Mouse (Mus musculus): Measurements from ENCODE around the gene Lrrc15. TPM values are rescaled to one million over a fixed set of nuclear protein-coding genes. Genes with fewer than 3 reads are reported as not detected.
A peak's percentile ranks its signal among the peaks of the same experiment; 100 is the strongest.

The Lrrc15 gene
- polyA plus RNA-seq, 1 experiment from 2014 or later, result 0.31 TPM

GRCm38 (mm10) chr16:30285701-30286100, 2.6 kb upstream of the Lrrc15 start:
- H3K4me3 ChIP-seq (ENCODE audit: low read depth, low read length), result no peak overlapping the region
- H3K4me1 ChIP-seq (ENCODE audit: control insufficient read depth, insufficient read depth, low read length), result peaks cover 9% of the 10 kb centered on the region; the same call in 1 of the 2 replicates
- H3K4me2 ChIP-seq (ENCODE audit: low read depth, low read length), result no peak overlapping the region
- peaks cover 6% of the 10 kb centered on the region for H3K27me3 ChIP-seq (ENCODE audit: control insufficient read depth, insufficient read depth, low read length)
- H3K9ac ChIP-seq (replicated peaks; ENCODE audit: low read depth, low read length), result no peak overlapping the region
- H3K9me3 ChIP-seq (ENCODE audit: control insufficient read depth, low read length), result no peaks in the 10 kb centered on the region
- 66% methylated on average over 4 of the region's 4 CpGs for WGBS
- no peaks in the 10 kb centered on the region for H3K36me3 ChIP-seq (ENCODE audit: control insufficient read depth, insufficient read depth, low read length)
- H3K27ac ChIP-seq (ENCODE audit: low read depth, low read length), result no peak overlapping the region
- ATAC-seq (ENCODE audit: low read depth), result no peak

GRCm38 (mm10) chr16:30283743-30284337, 784 bp upstream of the Lrrc15 start:
- no peaks in the 10 kb centered on the region for H3K9me3 ChIP-seq (ENCODE audit: control insufficient read depth, low read length)
- no peak overlapping the region for H3K4me3 ChIP-seq (ENCODE audit: low read depth, low read length)
- peaks cover 9% of the 10 kb centered on the region; the same call in 1 of the 2 replicates for H3K4me1 ChIP-seq (ENCODE audit: control insufficient read depth, insufficient read depth, low read length)
- 2% methylated on average over 15 of the region's 15 CpGs for WGBS
- H3K27me3 ChIP-seq (ENCODE audit: control insufficient read depth, insufficient read depth, low read length), result peaks cover 6% of the 10 kb centered on the region
- ATAC-seq (ENCODE audit: low read depth), result peak; percentile 65
- no peak overlapping the region for H3K27ac ChIP-seq (ENCODE audit: low read depth, low read length)
- no peak overlapping the region for H3K9ac ChIP-seq (replicated peaks; ENCODE audit: low read depth, low read length)
- peak overlapping the region; percentile 45 for H3K4me2 ChIP-seq (ENCODE audit: low read depth, low read length)
- H3K36me3 ChIP-seq (ENCODE audit: control insufficient read depth, insufficient read depth, low read length), result no peaks in the 10 kb centered on the region

- WGBS, result 6% methylated on average over 4 of the region's 4 CpGs
Observed at GRCm38 (mm10) chr16:30280676-30281297, 2.3 kb downstream of the Lrrc15 start.

GRCm38 (mm10) chr16:30278406-30278805, 4.7 kb downstream of the Lrrc15 start:
- Histone ChIP-seq H3K4me1 (ENCODE audit: control insufficient read depth, insufficient read depth, low read length) (peaks cover 9% of the 10 kb centered on the region; the same call in 1 of the 2 replicates), H3K36me3 (ENCODE audit: control insufficient read depth, insufficient read depth, low read length) (no peaks in the 10 kb centered on the region), H3K4me2 (ENCODE audit: low read depth, low read length) (no peak overlapping the region), H3K4me3 (ENCODE audit: low read depth, low read length) (no peak overlapping the region), H3K9me3 (ENCODE audit: control insufficient read depth, low read length) (no peaks in the 10 kb centered on the region), H3K27me3 (ENCODE audit: control insufficient read depth, insufficient read depth, low read length) (peaks cover 6% of the 10 kb centered on the region), H3K9ac (replicated peaks; ENCODE audit: low read depth, low read length) (no peak overlapping the region), H3K27ac (ENCODE audit: low read depth, low read length) (no peak overlapping the region)
- no peak for ATAC-seq (ENCODE audit: low read depth)
- WGBS, result 65% methylated on average over 11 of the region's 11 CpGs

More at GRCm38 (mm10) chr16:30280676-30281297, 2.3 kb downstream of the Lrrc15 start:
- H3K27ac ChIP-seq (ENCODE audit: low read depth, low read length), result no peak overlapping the region
- H3K4me2 ChIP-seq (ENCODE audit: low read depth, low read length), result no peak overlapping the region
- H3K9me3 ChIP-seq (ENCODE audit: control insufficient read depth, low read length), result no peaks in the 10 kb centered on the region
- peaks cover 6% of the 10 kb centered on the region for H3K27me3 ChIP-seq (ENCODE audit: control insufficient read depth, insufficient read depth, low read length)
- no peak overlapping the region for H3K4me3 ChIP-seq (ENCODE audit: low read depth, low read length)
- ATAC-seq (ENCODE audit: low read depth), result no peak
- H3K9ac ChIP-seq (replicated peaks; ENCODE audit: low read depth, low read length), result no peak overlapping the region
- no peaks in the 10 kb centered on the region for H3K36me3 ChIP-seq (ENCODE audit: control insufficient read depth, insufficient read depth, low read length)
- peaks cover 12% of the 10 kb centered on the region; the same call in 1 of the 2 replicates for H3K4me1 ChIP-seq (ENCODE audit: control insufficient read depth, insufficient read depth, low read length)

GRCm38 (mm10) chr16:30275558-30276340, 7.3 kb downstream of the Lrrc15 start:
- no peak for ATAC-seq (ENCODE audit: low read depth)
- Histone ChIP-seq H3K4me2 (ENCODE audit: low read depth, low read length) (no peak overlapping the region), H3K27ac (ENCODE audit: low read depth, low read length) (no peak overlapping the region), H3K36me3 (ENCODE audit: control insufficient read depth, insufficient read depth, low read length) (no peaks in the 10 kb centered on the region), H3K9ac (replicated peaks; ENCODE audit: low read depth, low read length) (no peak overlapping the region), H3K4me1 (ENCODE audit: control insufficient read depth, insufficient read depth, low read length) (0 out of 2 replicates have a peak, but pooled peaks cover 3% of the 10 kb centered on the region), H3K4me3 (ENCODE audit: low read depth, low read length) (no peak overlapping the region), H3K27me3 (ENCODE audit: control insufficient read depth, insufficient read depth, low read length) (no peaks in the 10 kb centered on the region), H3K9me3 (ENCODE audit: control insufficient read depth, low read length) (no peaks in the 10 kb centered on the region)
- 75% methylated on average over 15 of the region's 15 CpGs for WGBS

- H3K4me1 ChIP-seq (ENCODE audit: control insufficient read depth, insufficient read depth, low read length), result 0 out of 2 replicates have a peak, but pooled peaks cover under 1% of the 10 kb centered on the region
- no peak overlapping the region for H3K4me3 ChIP-seq (ENCODE audit: low read depth, low read length)
- H3K27me3 ChIP-seq (ENCODE audit: control insufficient read depth, insufficient read depth, low read length), result no peaks in the 10 kb centered on the region
- WGBS, result 94% methylated on average over 8 of the region's 8 CpGs
- ATAC-seq (ENCODE audit: low read depth), result no peak
- H3K9ac ChIP-seq (replicated peaks; ENCODE audit: low read depth, low read length), result no peak overlapping the region
- H3K4me2 ChIP-seq (ENCODE audit: low read depth, low read length), result no peak overlapping the region
- no peaks in the 10 kb centered on the region for H3K9me3 ChIP-seq (ENCODE audit: control insufficient read depth, low read length)
- no peaks in the 10 kb centered on the region for H3K36me3 ChIP-seq (ENCODE audit: control insufficient read depth, insufficient read depth, low read length)
- no peak overlapping the region for H3K27ac ChIP-seq (ENCODE audit: low read depth, low read length)
Observed at GRCm38 (mm10) chr16:30273065-30273464, 10.0 kb downstream of the Lrrc15 start.

GRCm38 (mm10) chr16:30271941-30272595, 11.0 kb downstream of the Lrrc15 start:
- Histone ChIP-seq H3K27ac (ENCODE audit: low read depth, low read length) (no peak overlapping the region), H3K9me3 (ENCODE audit: control insufficient read depth, low read length) (no peaks in the 10 kb centered on the region), H3K4me2 (ENCODE audit: low read depth, low read length) (no peak overlapping the region), H3K36me3 (ENCODE audit: control insufficient read depth, insufficient read depth, low read length) (no peaks in the 10 kb centered on the region), H3K9ac (replicated peaks; ENCODE audit: low read depth, low read length) (no peak overlapping the region), H3K4me1 (ENCODE audit: control insufficient read depth, insufficient read depth, low read length) (no peaks in the 10 kb centered on the region), H3K4me3 (ENCODE audit: low read depth, low read length) (no peak overlapping the region), H3K27me3 (ENCODE audit: control insufficient read depth, insufficient read depth, low read length) (no peaks in the 10 kb centered on the region)
- 62% methylated on average over 6 of the region's 6 CpGs for WGBS
- no peak for ATAC-seq (ENCODE audit: low read depth)

- H3K27ac ChIP-seq (ENCODE audit: low read depth, low read length), result no peak overlapping the region
- H3K27me3 ChIP-seq (ENCODE audit: control insufficient read depth, insufficient read depth, low read length), result no peaks in the 10 kb centered on the region
- no peaks in the 10 kb centered on the region for H3K4me1 ChIP-seq (ENCODE audit: control insufficient read depth, insufficient read depth, low read length)
- no peaks in the 10 kb centered on the region for H3K9me3 ChIP-seq (ENCODE audit: control insufficient read depth, low read length)
- no peak for ATAC-seq (ENCODE audit: low read depth)
- H3K4me2 ChIP-seq (ENCODE audit: low read depth, low read length), result no peak overlapping the region
- H3K9ac ChIP-seq (replicated peaks; ENCODE audit: low read depth, low read length), result no peak overlapping the region
- 72% methylated on average over 8 of the region's 8 CpGs for WGBS
- no peaks in the 10 kb centered on the region for H3K36me3 ChIP-seq (ENCODE audit: control insufficient read depth, insufficient read depth, low read length)
- H3K4me3 ChIP-seq (ENCODE audit: low read depth, low read length), result no peak overlapping the region
Observed at GRCm38 (mm10) chr16:30271223-30271761, 11.8 kb downstream of the Lrrc15 start.

All from neural tube, embryonic 14.5 days (tissue).